Mouse (Mus musculus) neural tube, embryonic 14.5 days (tissue): ENCODE results near the gene Tbc1d5. TPM values are rescaled to one million over a fixed set of nuclear protein-coding genes. Genes with fewer than 3 reads are reported as not detected.

Source experiments
- ATAC-seq: fragments of 200-750 bp; cut with Nextera tagmentation; 2 replicates; pipeline ENCODE4 v1.8.0; 2017; ENCODE audit warnings: low read depth, mild to moderate bottlenecking, moderate TSS enrichment, moderate library complexity
- H3K27ac ChIP-seq: fragments of 300-500 bp; sonication (generic); 2 replicates; pipeline ENCODE4 v1.5.1; 2014; ENCODE audit warnings: low read depth, mild to moderate bottlenecking, control low read depth, low read length, moderate library complexity, mixed read lengths
- H3K27me3 ChIP-seq: fragments of 300-500 bp; sonication (generic); 2 replicates; pipeline ENCODE4 v1.6.1; 2014; ENCODE audit warnings: low read length; ENCODE audit not compliant: control insufficient read depth, insufficient read depth
- H3K36me3 ChIP-seq: fragments of 300-500 bp; sonication (generic); 2 replicates; pipeline ENCODE4 v1.6.1; 2014; ENCODE audit warnings: low read length, mixed read lengths; ENCODE audit not compliant: control insufficient read depth, insufficient read depth
- H3K4me1 ChIP-seq: fragments of 300-500 bp; sonication (generic); 2 replicates; pipeline ENCODE4 v1.6.1; 2014; ENCODE audit warnings: low read length; ENCODE audit not compliant: control insufficient read depth, insufficient read depth
- H3K4me2 ChIP-seq: fragments of 300-500 bp; sonication (generic); 2 replicates; pipeline ENCODE4 v1.6.1; 2014; ENCODE audit warnings: mild to moderate bottlenecking, low read depth, low read length, control low read depth
- H3K4me3 ChIP-seq: fragments of 300-500 bp; sonication (generic); 2 replicates; pipeline ENCODE4 v1.5.1; 2014; ENCODE audit warnings: low read depth, low read length, control low read depth, mixed read lengths
- H3K9ac ChIP-seq: fragments of 300-500 bp; sonication (generic); replicated peaks from 2 replicates; pipeline ENCODE4 v1.6.1; 2014; ENCODE audit warnings: low read depth, mild to moderate bottlenecking, control low read depth, low read length, mixed read lengths
- H3K9me3 ChIP-seq: fragments of 300-500 bp; sonication (generic); 2 replicates; pipeline ENCODE4 v1.6.1; 2016; ENCODE audit warnings: low read length; ENCODE audit not compliant: control insufficient read depth
- WGBS: fragments of 180-500 bp; shearing (Covaris S2); extraction: QIAGEN DNeasy Blood & Tissue Kit; methylation state at CpG from one replicate; pipeline ENCODE4 v1.1.7; 2014; 5-methylcytosine and 5-hydroxymethylcytosine counted together
- polyA plus RNA-seq: library from polyadenylated mRNA; unstranded; fragments of >200 nt; fragmentation: Nextera tagmentation; extraction: Ambion mirVana; gene quantifications from 2 replicates; pipeline ENCODE4 v1.2.1, GENCODE M21; 2014

The Tbc1d5 gene
- polyA plus RNA-seq = 10.1 and 11.7 TPM in 2 replicates

DNA sequence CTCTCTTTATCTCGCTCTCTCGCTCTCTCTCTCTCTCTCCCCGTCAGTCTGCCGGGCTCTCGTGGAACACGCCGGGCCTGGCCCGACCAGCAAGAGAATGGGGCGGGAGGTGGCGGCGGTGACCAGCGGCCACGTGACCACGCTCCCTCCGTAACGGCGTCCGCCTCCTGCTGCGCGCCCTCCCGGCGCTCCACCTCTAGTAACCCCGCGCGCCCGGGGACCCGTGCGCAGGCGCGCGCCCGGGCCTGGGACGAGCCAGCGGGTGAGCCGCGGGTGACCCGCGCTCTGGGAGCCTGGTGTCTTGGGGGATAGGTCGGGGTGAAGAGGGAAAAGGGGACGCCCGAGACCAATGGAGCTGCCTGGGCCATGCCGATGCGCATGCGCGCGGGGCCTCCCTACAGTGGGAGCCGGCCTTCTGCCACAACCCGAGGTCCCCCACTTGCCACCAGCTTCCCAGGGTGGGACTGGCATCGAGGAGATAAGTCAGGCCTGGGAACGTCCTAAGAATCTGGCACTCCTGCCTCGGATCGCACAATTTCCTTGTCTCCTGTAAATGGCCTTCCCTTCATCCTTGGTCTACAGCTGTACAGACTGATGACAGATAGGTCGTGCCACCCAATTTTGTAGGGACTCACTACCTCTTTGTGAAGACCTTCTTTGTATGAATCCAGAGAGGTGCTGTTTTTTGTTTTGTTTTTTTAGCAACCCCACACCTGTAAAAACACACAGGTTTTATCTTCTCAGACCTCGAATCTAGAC, at the start of gene Tbc1d5:
Gene Tbc1d5, minus strand, starts transcription at position 158 of the 759 bp plus-strand sequence.
- Histone ChIP-seq H3K4me3 (peak within 1 kb of the TSS; percentile 71), H3K9ac (peak within 1 kb of the TSS; percentile 95), H3K4me1 (peaks cover 6% of the 10 kb centered on the region; the same call in 1 of the 2 replicates), H3K27me3 (no peaks in the 10 kb centered on the region), H3K9me3 (no peaks in the 10 kb centered on the region), H3K4me2 (peak within 1 kb of the TSS; percentile 62), H3K27ac (peak within 1 kb of the TSS; percentile 98), H3K36me3 (no peaks in the 10 kb centered on the region)
- ATAC-seq = peak; percentile 96
- WGBS = 2% methylated on average over 53 of the region's 54 CpGs

DNA sequence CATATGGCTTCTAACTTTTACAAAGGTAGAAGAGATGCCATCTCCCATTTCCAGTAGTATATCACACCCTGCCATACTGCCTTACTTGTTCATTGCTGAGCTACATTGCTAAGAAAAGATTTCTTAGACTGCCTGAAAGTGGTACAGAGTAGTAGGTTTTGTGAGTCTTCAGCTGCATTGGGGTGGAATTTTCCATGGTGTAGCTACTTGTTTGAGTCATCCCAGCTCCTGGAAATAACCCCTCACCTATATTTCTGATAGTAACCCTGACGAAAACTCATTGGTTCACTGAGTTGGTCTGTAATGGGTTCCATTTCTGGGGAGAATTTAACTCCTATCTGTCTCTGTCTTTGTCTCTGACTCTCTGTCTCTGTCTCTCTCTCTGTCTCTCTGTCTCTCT, 46.9 kb upstream of the Tbc1d5 start:
- WGBS = 85% methylated on average over 1 of the region's 1 CpGs
- ATAC-seq = no peak
- H3K4me2 ChIP-seq = no peak overlapping the region
- no peaks in the 10 kb centered on the region for H3K9me3 ChIP-seq
- no peaks in the 10 kb centered on the region for H3K36me3 ChIP-seq
- H3K27me3 ChIP-seq = no peaks in the 10 kb centered on the region
- no peaks in the 10 kb centered on the region for H3K4me1 ChIP-seq
- H3K27ac ChIP-seq = no peak overlapping the region
- H3K4me3 ChIP-seq = no peak overlapping the region
- H3K9ac ChIP-seq = no peak overlapping the region

DNA sequence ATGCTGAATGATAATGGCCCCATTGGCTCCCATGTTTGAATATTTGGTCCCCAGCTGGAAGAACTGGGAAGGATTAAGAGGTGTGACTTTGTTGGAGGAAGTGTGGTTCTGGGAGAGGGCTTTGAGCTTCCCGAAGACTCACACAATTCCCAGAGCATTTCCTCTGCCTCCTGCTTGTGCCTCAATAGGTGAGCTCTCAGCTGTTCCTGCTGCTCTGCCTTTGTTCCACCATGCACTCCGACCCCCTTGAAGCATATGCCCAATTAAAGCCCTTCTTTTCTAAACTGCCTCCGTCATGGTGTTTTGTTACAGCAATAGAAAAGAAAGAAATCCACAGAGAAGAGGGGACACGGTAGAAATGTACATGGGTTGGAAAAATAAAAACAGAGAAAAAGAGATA, 44.0 kb upstream of the Tbc1d5 start:
- Histone ChIP-seq H3K36me3 (no peaks in the 10 kb centered on the region), H3K4me2 (no peak overlapping the region), H3K4me1 (no peaks in the 10 kb centered on the region), H3K9ac (no peak overlapping the region), H3K27me3 (no peaks in the 10 kb centered on the region), H3K9me3 (no peaks in the 10 kb centered on the region), H3K27ac (no peak overlapping the region), H3K4me3 (no peak overlapping the region)
- 8% methylated on average over 4 of the region's 4 CpGs for WGBS
- no peak for ATAC-seq

DNA sequence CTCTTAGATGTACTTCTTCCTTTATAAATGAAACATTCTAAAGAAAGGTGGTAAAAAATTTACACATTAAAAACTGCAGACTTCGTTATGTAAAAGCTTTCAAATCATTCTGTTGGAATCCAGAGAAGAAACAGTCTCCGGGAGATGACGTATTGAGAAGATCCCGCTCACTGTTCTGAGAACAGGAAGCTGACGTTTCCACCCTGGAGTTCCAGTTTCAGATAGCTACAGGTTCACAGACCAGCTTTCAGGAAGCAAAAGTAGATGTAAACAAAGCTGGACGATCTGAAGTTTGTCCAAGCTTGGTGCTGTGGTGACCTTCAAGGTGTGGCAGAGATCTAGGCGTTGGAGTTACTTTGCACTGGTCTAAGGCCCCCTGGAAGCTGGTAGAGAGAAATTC, 41.9 kb upstream of the Tbc1d5 start:
- Histone ChIP-seq H3K36me3 (no peaks in the 10 kb centered on the region), H3K9me3 (no peaks in the 10 kb centered on the region), H3K4me2 (no peak overlapping the region), H3K27me3 (no peaks in the 10 kb centered on the region), H3K4me1 (no peaks in the 10 kb centered on the region), H3K4me3 (no peak overlapping the region), H3K27ac (no peak overlapping the region), H3K9ac (no peak overlapping the region)
- 82% methylated on average over 7 of the region's 7 CpGs for WGBS
- no peak for ATAC-seq

DNA sequence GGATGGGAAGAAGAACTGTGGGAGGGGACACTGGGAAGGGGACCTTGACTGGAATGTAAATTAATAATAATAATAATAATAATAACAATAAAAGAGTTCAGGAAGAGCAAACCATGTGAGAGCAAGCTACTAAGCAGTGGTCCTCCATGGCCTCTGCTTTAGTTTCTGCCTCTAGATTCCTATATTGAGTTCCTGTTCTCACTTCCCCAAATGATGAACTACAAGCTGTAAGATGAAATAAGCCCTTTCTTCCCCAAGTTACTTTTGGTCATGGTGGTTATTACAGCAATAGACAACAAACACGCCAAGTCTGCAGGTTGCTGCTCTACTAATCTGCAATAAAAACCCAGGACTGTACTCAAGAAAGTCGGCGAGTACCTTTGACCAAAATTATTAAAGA, 40.7 kb upstream of the Tbc1d5 start:
- Histone ChIP-seq H3K4me3 (no peak overlapping the region), H3K9ac (no peak overlapping the region), H3K27me3 (no peaks in the 10 kb centered on the region), H3K4me2 (no peak overlapping the region), H3K9me3 (no peaks in the 10 kb centered on the region), H3K4me1 (no peaks in the 10 kb centered on the region), H3K36me3 (no peaks in the 10 kb centered on the region), H3K27ac (no peak overlapping the region)
- no peak for ATAC-seq
- WGBS = 92% methylated on average over 3 of the region's 3 CpGs

DNA sequence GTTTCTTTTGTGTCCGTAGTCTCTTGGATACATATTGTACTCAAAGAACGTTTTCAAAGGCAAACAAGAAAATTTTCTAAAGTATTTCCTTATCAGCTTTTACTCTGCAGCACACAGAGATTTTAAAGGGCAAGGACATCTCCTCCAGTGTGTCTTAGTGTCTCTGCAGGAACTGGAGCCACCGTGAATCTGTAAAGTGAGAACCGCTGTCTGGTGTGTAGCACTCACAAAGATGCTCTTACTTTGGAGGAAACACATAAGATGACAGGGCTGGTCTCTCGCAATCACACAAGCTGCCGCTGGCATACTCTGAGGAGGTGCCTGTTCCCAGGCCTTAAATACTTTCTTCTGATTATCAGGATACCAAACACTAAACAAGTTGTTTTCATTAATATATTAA, 37.3 kb upstream of the Tbc1d5 start:
- Histone ChIP-seq H3K27ac (no peak overlapping the region), H3K9ac (no peak overlapping the region), H3K4me2 (no peak overlapping the region), H3K4me3 (no peak overlapping the region), H3K4me1 (no peaks in the 10 kb centered on the region), H3K36me3 (no peaks in the 10 kb centered on the region), H3K9me3 (no peaks in the 10 kb centered on the region), H3K27me3 (no peaks in the 10 kb centered on the region)
- ATAC-seq = no peak
- WGBS = 96% methylated on average over 6 of the region's 6 CpGs

DNA sequence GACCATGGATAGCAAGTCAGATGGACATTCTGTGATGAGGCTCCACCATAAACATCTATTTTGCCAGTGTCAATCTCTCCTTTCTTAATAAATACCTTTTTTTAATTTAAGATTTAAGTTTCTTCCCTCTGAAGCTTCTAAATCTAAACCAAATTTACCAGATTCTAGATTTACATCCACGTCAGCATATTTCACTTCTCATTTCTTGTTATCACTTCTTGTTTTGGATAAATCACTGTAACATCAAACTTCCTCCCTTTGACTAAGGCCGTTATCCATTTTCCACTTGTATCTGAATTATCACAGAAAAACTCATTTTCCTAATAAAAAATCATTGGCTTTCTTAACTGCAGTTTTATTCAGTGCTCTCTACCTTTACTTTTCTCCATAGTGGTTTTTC, 30.4 kb upstream of the Tbc1d5 start:
- H3K9ac ChIP-seq = no peak overlapping the region
- no peaks in the 10 kb centered on the region for H3K9me3 ChIP-seq
- no peak overlapping the region for H3K27ac ChIP-seq
- no peak for ATAC-seq
- no peaks in the 10 kb centered on the region for H3K27me3 ChIP-seq
- H3K36me3 ChIP-seq = no peaks in the 10 kb centered on the region
- no peaks in the 10 kb centered on the region for H3K4me1 ChIP-seq
- no peak overlapping the region for H3K4me3 ChIP-seq
- no peak overlapping the region for H3K4me2 ChIP-seq
- 93% methylated on average over 2 of the region's 2 CpGs for WGBS

DNA sequence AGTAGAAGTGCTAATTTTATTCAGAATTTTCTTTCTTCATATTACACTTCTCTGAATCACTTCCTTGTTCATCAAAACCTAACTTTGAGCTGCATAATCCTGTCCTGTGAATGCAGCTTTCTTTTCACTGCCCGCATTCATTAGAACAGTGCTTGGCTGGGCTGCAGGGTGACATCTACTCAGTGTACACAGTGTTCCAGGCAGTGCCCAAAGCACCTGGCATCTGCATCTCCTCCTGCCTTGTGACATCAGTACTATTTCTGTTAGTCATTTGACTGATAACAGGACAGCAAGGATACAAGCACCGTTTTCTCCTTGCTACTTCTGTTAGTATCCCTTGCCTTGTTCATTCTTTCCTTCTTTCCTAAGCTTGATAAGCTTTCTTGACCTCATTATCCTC, 25.5 kb upstream of the Tbc1d5 start:
- H3K4me2 ChIP-seq = no peak overlapping the region
- no peaks in the 10 kb centered on the region for H3K27me3 ChIP-seq
- no peak overlapping the region for H3K9ac ChIP-seq
- no peak overlapping the region for H3K27ac ChIP-seq
- H3K4me1 ChIP-seq = no peaks in the 10 kb centered on the region
- peaks cover 3% of the 10 kb centered on the region; the same call in 1 of the 2 replicates for H3K9me3 ChIP-seq
- WGBS = 92% methylated on average over 2 of the region's 2 CpGs
- no peaks in the 10 kb centered on the region for H3K36me3 ChIP-seq
- no peak for ATAC-seq
- H3K4me3 ChIP-seq = no peak overlapping the region

DNA sequence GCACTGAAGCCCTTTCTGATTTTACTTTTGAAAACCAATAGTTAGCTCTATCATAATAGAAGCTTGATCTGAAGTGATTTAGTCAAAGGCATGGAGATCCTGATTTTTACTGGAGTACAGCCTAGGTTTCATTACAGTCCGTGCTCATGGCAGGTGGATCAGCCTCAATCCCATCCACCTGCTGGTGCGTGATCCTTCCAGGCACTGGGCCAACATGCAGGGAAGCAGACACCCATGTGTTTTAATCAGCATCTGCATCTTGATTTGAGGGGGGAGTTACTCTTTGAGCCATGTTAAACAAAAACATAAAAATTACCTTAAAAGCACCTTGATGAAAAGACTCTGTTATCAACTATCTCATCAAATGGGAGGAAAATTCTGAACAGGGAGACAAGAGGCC, 16.4 kb upstream of the Tbc1d5 start:
- Histone ChIP-seq H3K4me3 (no peak overlapping the region), H3K36me3 (no peaks in the 10 kb centered on the region), H3K4me1 (no peaks in the 10 kb centered on the region), H3K9ac (no peak overlapping the region), H3K9me3 (no peaks in the 10 kb centered on the region), H3K27ac (no peak overlapping the region), H3K27me3 (no peaks in the 10 kb centered on the region), H3K4me2 (no peak overlapping the region)
- 84% methylated on average over 2 of the region's 2 CpGs for WGBS
- ATAC-seq = no peak
